Mouse (Mus musculus): ENCODE results near the gene Stmnd1. TPM values are rescaled to one million over a fixed set of nuclear protein-coding genes. Genes with fewer than 3 reads are reported as not detected.

Gene Stmnd1
- not detected for polyA plus RNA-seq (2017; shearing (Covaris generic))

DNA sequence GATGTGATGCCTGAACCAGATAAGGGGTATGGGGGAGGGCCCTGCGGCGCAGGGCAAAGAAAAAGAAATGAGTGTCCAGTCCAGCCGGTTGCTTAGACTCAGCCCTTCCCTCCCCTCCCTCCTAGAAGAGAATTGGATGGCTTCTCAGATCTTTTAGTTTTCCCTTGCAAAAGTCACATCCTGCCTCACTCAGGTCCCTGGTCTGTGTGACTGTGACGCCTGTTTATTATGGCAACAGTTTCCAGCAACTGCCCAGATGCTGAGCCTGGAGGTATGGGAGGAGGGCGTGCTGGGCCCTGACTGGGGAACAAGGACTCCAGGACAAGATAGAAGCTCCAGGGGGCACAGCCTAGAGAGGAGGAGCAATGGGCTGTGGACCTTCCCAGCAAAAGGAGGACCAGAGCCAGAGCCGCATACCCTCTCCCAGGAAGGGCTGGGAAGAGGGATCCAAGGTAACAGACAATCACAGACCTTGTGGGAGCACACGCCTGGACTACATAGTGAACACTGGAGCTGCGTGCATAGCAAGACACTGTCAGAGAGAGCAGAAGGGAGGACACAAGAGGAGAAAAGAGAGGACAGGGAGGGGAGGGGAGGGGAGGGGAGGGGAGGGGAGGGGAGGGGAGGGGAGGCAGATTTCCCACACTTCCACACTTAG, at the start of gene Stmnd1:
TSS of gene Stmnd1 (plus strand) at position 269 of the 658 bp plus-strand sequence.

Other genes starting within 250 kb of the Stmnd1 start
- gene Rbm24, start 144.7 kb downstream of the Stmnd1 start, polyA plus RNA-seq (2017; shearing (Covaris generic)): not detected
- 0.32 TPM for gene Cap2, start 228.1 kb downstream of the Stmnd1 start, polyA plus RNA-seq (2017; shearing (Covaris generic))

Data from effector memory CD4-positive, alpha-beta T cell, adult 5 months (primary cell).